Mouse (Mus musculus): ENCODE data around the gene Cyp46a1. TPM values are rescaled to one million over a fixed set of nuclear protein-coding genes. Genes with fewer than 3 reads are reported as not detected.

Cyp46a1 gene
- total RNA-seq, 2 experiments from 2014 or later, result 0.10 to 0.25 TPM

- DNase-seq, result no peak
- H3K4me3 ChIP-seq, result no peak overlapping the region
Observed at GRCm38 (mm10) chr12:108317201-108317738, 16.9 kb upstream of the Cyp46a1 start.

GRCm38 (mm10) chr12:108317826-108318430, 16.3 kb upstream of the Cyp46a1 start:
- H3K4me3 ChIP-seq, result no peak overlapping the region

More at GRCm38 (mm10) chr12:108317201-108317738, 16.9 kb upstream of the Cyp46a1 start:
- intact Hi-C loops (cut with DNase I), result no loop called here
- TF ChIP-seq CTCF (IDR thresholded peaks at IDR 0.05), result no peak
- no peak overlapping the region for H3K27ac ChIP-seq

GRCm38 (mm10) chr12:108318499-108318898, 15.7 kb upstream of the Cyp46a1 start:
- intact Hi-C loops (cut with DNase I), result no loop called here
- no peak overlapping the region for H3K4me3 ChIP-seq
- DNase-seq, result no peak
- no peak overlapping the region for H3K27ac ChIP-seq
- no peak for TF ChIP-seq CTCF (IDR thresholded peaks at IDR 0.05)

More at GRCm38 (mm10) chr12:108317826-108318430, 16.3 kb upstream of the Cyp46a1 start:
- H3K27ac ChIP-seq, result no peak overlapping the region
- intact Hi-C loops (cut with DNase I), result no loop called here
- no peak for TF ChIP-seq CTCF (IDR thresholded peaks at IDR 0.05)
- no peak for DNase-seq

- no peak for DNase-seq
- no peak for TF ChIP-seq CTCF (IDR thresholded peaks at IDR 0.05)
- H3K4me3 ChIP-seq, result no peak overlapping the region
- intact Hi-C loops (cut with DNase I), result no loop called here
- H3K27ac ChIP-seq, result no peak overlapping the region
Observed at GRCm38 (mm10) chr12:108320096-108320495, 14.1 kb upstream of the Cyp46a1 start.

- DNase-seq, result no peak
- no peak for TF ChIP-seq CTCF (IDR thresholded peaks at IDR 0.05)
- no peak overlapping the region for H3K4me3 ChIP-seq
- intact Hi-C loops (cut with DNase I), result no loop called here
- no peak overlapping the region for H3K27ac ChIP-seq
Observed at GRCm38 (mm10) chr12:108326401-108326800, 7.8 kb upstream of the Cyp46a1 start.

- no peak overlapping the region for H3K27ac ChIP-seq
- DNase-seq, result no peak
- TF ChIP-seq CTCF (IDR thresholded peaks at IDR 0.05), result no peak
- intact Hi-C loops (cut with DNase I), result no loop called here
- peak overlapping the region; percentile 62 for H3K4me3 ChIP-seq
Observed at GRCm38 (mm10) chr12:108327889-108328491, 6.2 kb upstream of the Cyp46a1 start.

GRCm38 (mm10) chr12:108333056-108333455, 1.1 kb upstream of the Cyp46a1 start:
- DNase-seq, result peak; percentile 91
- Histone ChIP-seq H3K4me3 (peak overlapping the region; percentile 80), H3K27ac (peak overlapping the region; percentile 76)
- intact Hi-C loops (cut with DNase I), result loop anchor here (1.0 kb wide), 1 partner anchor 161 kb away; no protein-coding TSS in a partner anchor
- no peak; the same call in 1 of the 2 replicates for TF ChIP-seq CTCF (IDR thresholded peaks at IDR 0.05)

GRCm38 (mm10) chr12:108333481-108333882, 699 bp upstream of the Cyp46a1 start:
- TF ChIP-seq CTCF (IDR thresholded peaks at IDR 0.05), result no peak
- no peak for DNase-seq
- Histone ChIP-seq H3K4me3 (peak overlapping the region; percentile 80), H3K27ac (peak overlapping the region; percentile 76)
- intact Hi-C loops (cut with DNase I), result loop anchor here (1.0 kb wide), 1 partner anchor 161 kb away; no protein-coding TSS in a partner anchor

GRCm38 (mm10) chr12:108334529-108334928, 348 bp downstream of the Cyp46a1 start:
- TF ChIP-seq CTCF (IDR thresholded peaks at IDR 0.05), result no peak
- Histone ChIP-seq H3K4me3 (peak overlapping the region; percentile 80), H3K27ac (peak overlapping the region; percentile 64)
- intact Hi-C loops (cut with DNase I), result no loop called here
- DNase-seq, result peak; percentile 44

- intact Hi-C loops (cut with DNase I), result no loop called here
- no peak overlapping the region for H3K4me3 ChIP-seq
- peak; percentile 73 for TF ChIP-seq CTCF (IDR thresholded peaks at IDR 0.05)
- DNase-seq, result peak; percentile 46
- H3K27ac ChIP-seq, result no peak overlapping the region
Observed at GRCm38 (mm10) chr12:108338572-108339190, 4.5 kb downstream of the Cyp46a1 start.

- no peak for TF ChIP-seq CTCF (IDR thresholded peaks at IDR 0.05)
- H3K27ac ChIP-seq, result no peak overlapping the region
- H3K4me3 ChIP-seq, result no peak overlapping the region
- DNase-seq, result no peak
- intact Hi-C loops (cut with DNase I), result no loop called here
Observed at GRCm38 (mm10) chr12:108348151-108348550, 14.0 kb downstream of the Cyp46a1 start.

- DNase-seq, result peak; percentile 45
- H3K27ac ChIP-seq, result no peak overlapping the region
- intact Hi-C loops (cut with DNase I), result no loop called here
- no peak for TF ChIP-seq CTCF (IDR thresholded peaks at IDR 0.05)
- H3K4me3 ChIP-seq, result no peak overlapping the region
Observed at GRCm38 (mm10) chr12:108349026-108349425, 14.8 kb downstream of the Cyp46a1 start.

- Histone ChIP-seq H3K4me3 (no peak overlapping the region), H3K27ac (no peak overlapping the region)
- TF ChIP-seq CTCF (IDR thresholded peaks at IDR 0.05), result no peak
- no peak for DNase-seq
- intact Hi-C loops (cut with DNase I), result no loop called here
Observed at GRCm38 (mm10) chr12:108350931-108351330, 16.8 kb downstream of the Cyp46a1 start.
